Mouse (Mus musculus) hindbrain, postnatal 0 days (tissue): ENCODE measurements around the gene Setdb1. TPM values are rescaled to one million over a fixed set of nuclear protein-coding genes. Genes with fewer than 3 reads are reported as not detected.

ENCODE experiments used
- ATAC-seq: fragments of 200-750 bp; cut with Nextera tagmentation; 2 replicates; pipeline ENCODE4 v1.8.0; 2017; ENCODE audit warnings: mild to moderate bottlenecking, moderate TSS enrichment, moderate library complexity
- DNase-seq: peaks from one replicate; pipeline ENCODE4 v3.0.0-alpha.2; 2015; ENCODE audit warnings: low spot score
- H3K27ac ChIP-seq: fragments of 300-500 bp; sonication (generic); 2 replicates; pipeline ENCODE4 v1.5.1; 2014; ENCODE audit warnings: mild to moderate bottlenecking
- H3K27me3 ChIP-seq: fragments of 300-500 bp; sonication (generic); 2 replicates; pipeline ENCODE4 v1.6.1; 2014; ENCODE audit warnings: low read length, mixed read lengths; ENCODE audit not compliant: insufficient read depth
- H3K36me3 ChIP-seq: fragments of 300-500 bp; sonication (generic); 2 replicates; pipeline ENCODE4 v1.6.1; 2014; ENCODE audit warnings: low read length, mixed read lengths; ENCODE audit not compliant: insufficient read depth
- H3K4me1 ChIP-seq: fragments of 300-500 bp; sonication (generic); 2 replicates; pipeline ENCODE4 v1.6.1; 2014; ENCODE audit warnings: antibody characterized with exemption, low read length, mixed read lengths; ENCODE audit not compliant: insufficient read depth
- H3K4me2 ChIP-seq: fragments of 300-500 bp; sonication (generic); 2 replicates; pipeline ENCODE4 v1.6.1; 2014; ENCODE audit warnings: low read depth, mild to moderate bottlenecking, low read length, moderate library complexity, mixed read lengths
- H3K4me3 ChIP-seq: fragments of 300-500 bp; sonication (generic); 2 replicates; pipeline ENCODE4 v1.5.1; 2014; ENCODE audit warnings: low read length
- H3K9ac ChIP-seq: fragments of 300-500 bp; sonication (generic); replicated peaks from 2 replicates; pipeline ENCODE4 v1.6.1; 2014; ENCODE audit warnings: mild to moderate bottlenecking, low read length, moderate library complexity, mixed read lengths
- H3K9me3 ChIP-seq: fragments of 300-500 bp; sonication (generic); 2 replicates; pipeline ENCODE4 v1.6.1; 2016; ENCODE audit warnings: low read length, mixed read lengths
- CTCF ChIP-seq: IDR thresholded peaks from 2 replicates; pipeline ENCODE4 v1.5.1; 2016; ENCODE audit warnings: antibody characterized with exemption, control low read depth, low read depth
- WGBS: fragments of 180-500 bp; shearing (Covaris S2); extraction: QIAGEN DNeasy Blood & Tissue Kit; methylation state at CpG from one replicate; pipeline ENCODE4 v1.1.7; 2014; 5-methylcytosine and 5-hydroxymethylcytosine counted together
- polyA plus RNA-seq: library from polyadenylated mRNA; unstranded; fragments of >200 nt; fragmentation: Nextera tagmentation; extraction: Ambion mirVana; gene quantifications from 2 replicates; pipeline ENCODE4 v1.2.1, GENCODE M21; 2015
- total RNA-seq: library from RNA; depleted of rRNA; stranded (reverse); fragments of >200 nt; gene quantifications from 2 replicates; pipeline ENCODE4 v1.2.3, GENCODE M21; 2014

Setdb1 gene
- total and polyA plus RNA-seq, 2 experiments from 2014 or later = 26.5 to 50.8 TPM

DNA sequence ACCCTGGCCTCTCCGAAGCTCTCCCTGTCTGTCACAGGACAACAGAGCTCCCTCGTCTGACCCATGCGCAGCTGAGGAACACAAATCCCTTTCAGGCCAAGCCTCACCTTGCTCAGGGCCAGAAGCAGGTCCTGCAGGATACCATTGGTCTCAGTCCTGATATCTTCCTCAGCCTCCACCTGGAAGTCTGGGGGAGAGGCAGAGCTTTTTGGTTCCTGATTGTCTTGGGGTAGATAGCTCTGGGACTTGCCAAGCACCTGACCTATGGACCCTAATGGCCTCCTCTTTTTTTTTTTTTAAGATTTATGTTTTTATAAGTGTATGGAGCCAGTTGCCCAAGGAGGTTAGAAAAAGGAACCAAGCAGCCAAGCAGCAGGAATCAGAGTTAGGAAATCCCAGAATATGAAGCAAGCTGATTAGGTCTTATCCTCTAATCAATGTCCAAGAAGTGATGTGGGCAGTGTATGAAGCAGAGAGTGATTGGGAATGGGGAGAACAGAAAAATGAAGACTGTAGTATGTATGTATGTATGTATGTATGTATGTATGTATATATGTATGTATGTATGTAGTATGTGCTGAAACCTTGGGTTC is 55.7 kb downstream of the Setdb1 start:
- no peak overlapping the region for H3K4me3 ChIP-seq
- TF ChIP-seq CTCF = no peak
- no peaks in the 10 kb centered on the region for H3K9me3 ChIP-seq
- no peak for ATAC-seq
- no peak overlapping the region for H3K27ac ChIP-seq
- WGBS = 88% methylated on average over 3 of the region's 3 CpGs
- DNase-seq = no peak
- no peaks in the 10 kb centered on the region for H3K27me3 ChIP-seq
- no peaks in the 10 kb centered on the region for H3K36me3 ChIP-seq
- no peak overlapping the region for H3K4me2 ChIP-seq
- no peak overlapping the region for H3K9ac ChIP-seq
- no peaks in the 10 kb centered on the region for H3K4me1 ChIP-seq

DNA sequence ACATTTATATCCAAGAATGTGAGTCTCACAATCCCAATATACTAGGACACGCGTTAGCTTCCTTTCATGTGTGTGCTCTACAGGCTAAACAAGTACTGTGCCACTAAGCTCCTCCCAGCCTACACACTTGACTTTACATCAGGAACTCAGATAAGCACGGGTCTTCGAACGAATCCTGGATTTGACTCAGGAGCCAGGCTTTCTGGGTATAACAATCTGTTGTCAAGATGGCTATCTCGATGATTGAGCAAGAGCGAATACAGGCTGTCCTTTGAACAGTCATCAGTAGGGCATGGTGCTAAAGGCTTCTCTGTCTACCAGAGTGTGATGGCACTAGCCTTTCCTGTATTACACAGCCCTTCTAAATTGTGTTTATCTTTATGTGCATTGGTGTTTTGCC is 59.0 kb downstream of the Setdb1 start:
- Histone ChIP-seq H3K27ac (no peak overlapping the region), H3K4me2 (no peak overlapping the region), H3K9me3 (no peaks in the 10 kb centered on the region), H3K36me3 (peaks cover 23% of the 10 kb centered on the region; the same call in 1 of the 2 replicates), H3K4me3 (no peak overlapping the region), H3K27me3 (no peaks in the 10 kb centered on the region), H3K4me1 (no peaks in the 10 kb centered on the region), H3K9ac (no peak overlapping the region)
- no peak for DNase-seq
- TF ChIP-seq CTCF = no peak
- no peak for ATAC-seq
- WGBS = 94% methylated on average over 7 of the region's 7 CpGs

DNA sequence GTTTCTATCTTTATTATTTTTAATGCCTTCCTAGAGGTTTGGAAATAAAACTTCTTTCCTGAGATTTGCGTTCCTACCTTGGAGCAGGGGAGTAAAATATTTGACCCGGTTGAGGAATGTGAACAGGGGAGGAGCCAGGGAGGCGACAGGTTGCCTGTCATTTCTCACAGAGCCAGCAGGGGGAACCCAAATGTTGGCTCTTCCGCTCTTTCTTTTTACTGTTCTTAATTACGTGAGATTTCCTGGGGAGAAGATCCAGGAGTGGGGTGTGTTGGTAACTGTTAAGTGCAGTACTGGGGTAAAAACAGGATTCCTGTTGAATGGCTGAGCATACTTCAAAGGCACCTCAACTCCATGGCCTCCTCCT is 60.9 kb downstream of the Setdb1 start:
- Histone ChIP-seq H3K4me3 (no peak overlapping the region), H3K27me3 (no peaks in the 10 kb centered on the region), H3K4me2 (no peak overlapping the region), H3K9me3 (no peaks in the 10 kb centered on the region), H3K27ac (no peak overlapping the region), H3K9ac (no peak overlapping the region), H3K36me3 (peaks cover 25% of the 10 kb centered on the region; the same call in 1 of the 2 replicates), H3K4me1 (no peaks in the 10 kb centered on the region)
- peak; percentile 73 for TF ChIP-seq CTCF
- WGBS = 16% methylated on average over 5 of the region's 5 CpGs
- DNase-seq (peak; percentile 56), ATAC-seq (peak; percentile 56; the same call in 1 of the 2 replicates)

DNA sequence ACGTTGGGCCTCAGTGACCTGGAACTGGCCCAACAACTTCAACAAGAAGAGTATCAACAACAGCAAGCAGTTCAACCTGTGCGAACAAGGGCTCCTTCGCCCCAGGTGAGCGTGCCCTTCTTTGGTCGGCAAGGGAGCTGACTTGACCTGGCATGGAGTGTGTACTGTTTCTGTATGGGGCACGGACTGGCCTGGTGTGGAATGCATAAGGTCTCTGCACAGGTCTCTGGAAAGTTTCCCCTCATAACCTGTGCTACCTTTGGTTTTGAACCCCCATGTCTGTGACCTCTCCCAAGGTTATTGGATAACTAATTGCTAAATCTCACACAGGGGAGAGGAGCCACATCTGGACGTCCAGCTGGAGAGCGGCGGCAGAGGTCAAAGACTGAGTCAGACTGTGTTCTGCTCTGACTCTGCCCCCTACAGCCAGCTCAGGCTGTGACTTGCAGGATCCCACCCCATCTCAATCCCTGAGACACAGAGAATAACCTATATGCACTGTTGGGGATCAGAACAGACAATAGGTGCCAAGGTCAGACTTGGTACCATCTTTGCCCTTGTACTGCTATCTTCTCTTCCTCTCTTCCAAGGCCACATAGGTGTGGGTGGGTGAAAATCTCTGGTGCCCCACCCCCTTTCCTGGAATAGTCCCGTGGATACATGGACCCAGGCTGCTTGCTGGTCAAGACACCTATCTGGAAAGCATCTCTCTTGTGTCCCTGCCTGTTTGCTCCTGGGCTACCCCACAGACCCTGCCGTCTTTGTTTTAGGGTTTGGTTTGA is 61.5 kb downstream of the Setdb1 start:
- WGBS = 82% methylated on average over 11 of the region's 11 CpGs
- no peak for TF ChIP-seq CTCF
- H3K4me1 ChIP-seq = no peaks in the 10 kb centered on the region
- ATAC-seq = peak; percentile 53
- H3K4me2 ChIP-seq = no peak overlapping the region
- H3K27me3 ChIP-seq = no peaks in the 10 kb centered on the region
- H3K36me3 ChIP-seq = peaks cover 25% of the 10 kb centered on the region; the same call in 1 of the 2 replicates
- no peak overlapping the region for H3K9ac ChIP-seq
- DNase-seq = no peak
- H3K27ac ChIP-seq = no peak overlapping the region
- no peak overlapping the region for H3K4me3 ChIP-seq
- no peaks in the 10 kb centered on the region for H3K9me3 ChIP-seq

DNA sequence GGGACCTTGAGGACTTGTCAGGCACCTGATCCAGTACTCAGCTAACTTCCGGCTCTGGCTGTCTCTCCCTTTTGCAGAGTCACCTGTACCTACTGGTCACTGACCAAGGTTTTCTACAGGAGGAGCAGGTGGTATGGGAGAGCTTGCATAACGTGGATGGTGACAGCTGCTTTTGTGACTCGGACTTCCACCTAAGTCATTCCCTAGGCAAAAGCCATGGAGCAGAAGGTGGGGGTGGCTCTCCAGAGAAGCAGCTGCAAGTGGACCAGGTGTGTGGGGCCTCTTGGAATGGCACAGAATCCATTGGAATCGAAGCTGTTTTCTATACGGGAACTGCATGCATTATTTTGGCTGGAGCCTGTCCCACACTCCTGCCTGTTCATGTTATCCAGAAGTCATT is 62.3 kb downstream of the Setdb1 start:
- Histone ChIP-seq H3K9ac (no peak overlapping the region), H3K27ac (no peak overlapping the region), H3K36me3 (peaks cover 25% of the 10 kb centered on the region; the same call in 1 of the 2 replicates), H3K27me3 (no peaks in the 10 kb centered on the region), H3K4me1 (no peaks in the 10 kb centered on the region), H3K4me3 (no peak overlapping the region), H3K9me3 (no peaks in the 10 kb centered on the region), H3K4me2 (no peak overlapping the region)
- no peak for TF ChIP-seq CTCF
- DNase-seq (no peak), ATAC-seq (no peak)
- WGBS = 90% methylated on average over 5 of the region's 5 CpGs

DNA sequence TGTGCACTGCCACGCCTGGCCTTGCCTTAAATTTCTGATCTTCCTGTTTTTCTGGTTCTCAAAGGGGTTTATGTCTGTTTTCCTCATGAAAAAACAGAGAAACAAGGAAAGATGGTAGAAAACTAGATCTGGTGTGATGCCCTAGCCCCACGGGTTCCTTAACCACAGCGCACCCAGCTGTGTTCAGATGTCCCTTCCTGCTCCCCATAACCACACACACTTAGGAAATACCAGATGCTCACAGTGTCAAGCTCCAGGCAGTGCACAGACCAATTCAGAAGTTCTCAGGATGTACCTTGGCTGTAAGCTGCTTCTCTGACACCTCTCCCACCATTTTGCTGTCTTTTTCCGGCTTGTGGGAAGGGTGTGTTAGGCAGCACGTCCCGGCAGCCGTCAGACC is 62.7 kb downstream of the Setdb1 start:
- Histone ChIP-seq H3K9ac (no peak overlapping the region), H3K9me3 (no peaks in the 10 kb centered on the region), H3K4me3 (no peak overlapping the region), H3K4me1 (no peaks in the 10 kb centered on the region), H3K36me3 (peaks cover 25% of the 10 kb centered on the region; the same call in 1 of the 2 replicates), H3K4me2 (no peak overlapping the region), H3K27me3 (no peaks in the 10 kb centered on the region), H3K27ac (no peak overlapping the region)
- DNase-seq (no peak), ATAC-seq (no peak)
- WGBS = 86% methylated on average over 7 of the region's 7 CpGs
- no peak for TF ChIP-seq CTCF

DNA sequence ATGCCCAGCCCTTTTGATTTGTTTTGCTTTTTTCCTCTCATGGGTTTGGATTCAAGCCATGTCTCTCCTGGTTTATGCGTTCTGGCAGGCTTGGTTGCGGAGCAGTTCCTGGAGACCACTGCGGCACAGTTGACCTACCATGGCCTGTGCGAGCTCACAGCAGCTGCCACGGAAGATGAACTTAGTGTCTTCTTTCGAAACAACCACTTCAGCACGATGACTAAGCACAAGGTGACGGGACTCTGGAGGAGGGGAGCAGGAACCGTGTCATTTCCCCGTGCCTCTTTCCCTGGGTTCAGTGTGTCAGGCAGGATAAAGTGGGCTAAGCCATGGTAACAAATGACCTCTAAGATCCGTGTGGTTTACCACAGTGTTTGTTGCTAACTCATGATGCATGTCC is 63.5 kb downstream of the Setdb1 start:
- Histone ChIP-seq H3K4me1 (no peaks in the 10 kb centered on the region), H3K4me2 (no peak overlapping the region), H3K36me3 (peaks cover 25% of the 10 kb centered on the region; the same call in 1 of the 2 replicates), H3K9me3 (no peaks in the 10 kb centered on the region), H3K4me3 (no peak overlapping the region), H3K27me3 (no peaks in the 10 kb centered on the region), H3K9ac (no peak overlapping the region), H3K27ac (no peak overlapping the region)
- ATAC-seq (no peak), DNase-seq (no peak)
- TF ChIP-seq CTCF = no peak
- 77% methylated on average over 11 of the region's 11 CpGs for WGBS
